Mouse (Mus musculus) cerebellum, adult 2 months (tissue): ENCODE measurements around the gene Syngr1.

ENCODE experiments used
- CTCF ChIP-seq: fragments of 200-500 bp; IDR thresholded peaks from 2 replicates; pipeline ENCODE4 v1.5.1; 2011; ENCODE audit warnings: low read depth, mild to moderate bottlenecking, control low read depth, low read length, moderate library complexity, borderline replicate concordance; ENCODE audit not compliant: insufficient read depth
- POLR2A ChIP-seq: fragments of 200-500 bp; IDR thresholded peaks from 2 replicates; pipeline ENCODE4 v1.6.1; 2011; ENCODE audit warnings: low read length, control low read depth, borderline replicate concordance; ENCODE audit not compliant: insufficient read depth

GRCm38 (mm10) chr15:80074663-80075373, 16.3 kb upstream of the Syngr1 start:
- TF ChIP-seq CTCF (no peak), POLR2A (no peak)
